Mouse (Mus musculus) urinary bladder, adult 18-20 months (tissue): Measurements from ENCODE around the gene Top3b.
"Not testable (repeated sequence)": the region's sequence is repeated elsewhere in the genome, so short reads cannot be mapped to it uniquely, and the experiment has no call there.

ENCODE experiments used
- DNase-seq, 2 experiments: peaks; one replicate each; pipeline ENCODE4 v3.0.0; 2022; ENCODE audit warnings: low spot score in 2 of 2, mixed read lengths in 2 of 2

The Top3b gene

DNA sequence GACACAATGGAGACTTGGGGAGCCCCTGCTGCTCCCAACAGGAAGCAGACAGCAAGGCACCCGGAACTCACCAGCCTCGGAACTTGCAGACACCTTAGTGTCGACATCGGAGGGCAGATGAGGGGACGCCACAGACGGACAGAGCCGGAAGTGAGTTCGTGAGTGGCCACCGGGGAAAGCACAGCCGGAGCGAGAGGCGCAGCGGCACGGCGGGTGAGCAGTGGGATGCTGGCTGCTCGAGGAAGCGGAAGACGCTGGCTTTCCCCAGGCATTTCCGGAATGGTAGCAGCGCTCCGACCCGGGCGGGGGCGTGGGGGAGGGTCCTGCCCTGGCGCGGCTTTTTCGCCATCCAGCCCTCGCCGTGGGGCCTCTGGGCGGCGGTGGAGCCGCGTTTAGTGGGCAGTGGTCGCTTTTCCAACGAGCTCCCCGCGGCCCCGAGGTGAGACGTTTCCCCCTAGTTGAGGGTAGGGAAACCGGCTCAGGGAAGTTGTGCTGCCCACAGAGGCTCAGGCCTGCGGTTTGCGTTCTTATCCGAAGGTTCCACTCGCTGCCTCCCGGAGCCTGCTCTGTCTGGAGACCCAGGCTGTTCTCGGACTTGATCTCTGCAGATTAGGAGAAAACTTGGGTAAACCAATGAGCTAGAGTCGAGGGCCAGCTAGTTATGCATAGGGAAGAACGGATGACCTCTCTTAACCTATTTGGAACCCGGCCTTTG lies at the start of gene Top3b, which contains the start of gene Vpreb1:
Gene Top3b, plus strand, starts transcription at position 120 of the 715 bp plus-strand sequence.
Gene Vpreb1, minus strand, starts transcription at position 227 of the 715 bp plus-strand sequence.
- DNase-seq = peak; percentile 70 to 85

DNA sequence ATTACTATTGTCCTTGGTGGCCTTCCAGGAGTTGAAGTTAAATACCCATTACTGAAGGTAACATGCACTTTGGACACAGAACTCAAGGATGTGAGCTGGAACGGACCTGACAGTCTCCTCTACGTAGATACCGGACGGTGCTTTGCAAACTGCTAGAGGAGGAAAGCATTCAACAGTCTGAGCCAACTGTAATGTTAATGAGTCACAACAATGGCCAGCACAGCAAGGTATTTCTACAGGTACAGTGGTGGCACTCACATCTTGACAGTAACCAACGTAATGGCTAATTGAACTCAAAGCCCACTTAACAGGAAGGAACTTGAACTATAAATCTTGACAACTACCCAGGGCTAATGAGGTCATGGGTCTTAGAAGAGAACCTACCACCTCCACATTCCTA lies 45.1 kb upstream of the Top3b start:
- DNase-seq = no peak

GRCm38 (mm10) chr16:16826223-16826622 lies 44.3 kb upstream of the Top3b start:
- DNase-seq = no peak

DNA sequence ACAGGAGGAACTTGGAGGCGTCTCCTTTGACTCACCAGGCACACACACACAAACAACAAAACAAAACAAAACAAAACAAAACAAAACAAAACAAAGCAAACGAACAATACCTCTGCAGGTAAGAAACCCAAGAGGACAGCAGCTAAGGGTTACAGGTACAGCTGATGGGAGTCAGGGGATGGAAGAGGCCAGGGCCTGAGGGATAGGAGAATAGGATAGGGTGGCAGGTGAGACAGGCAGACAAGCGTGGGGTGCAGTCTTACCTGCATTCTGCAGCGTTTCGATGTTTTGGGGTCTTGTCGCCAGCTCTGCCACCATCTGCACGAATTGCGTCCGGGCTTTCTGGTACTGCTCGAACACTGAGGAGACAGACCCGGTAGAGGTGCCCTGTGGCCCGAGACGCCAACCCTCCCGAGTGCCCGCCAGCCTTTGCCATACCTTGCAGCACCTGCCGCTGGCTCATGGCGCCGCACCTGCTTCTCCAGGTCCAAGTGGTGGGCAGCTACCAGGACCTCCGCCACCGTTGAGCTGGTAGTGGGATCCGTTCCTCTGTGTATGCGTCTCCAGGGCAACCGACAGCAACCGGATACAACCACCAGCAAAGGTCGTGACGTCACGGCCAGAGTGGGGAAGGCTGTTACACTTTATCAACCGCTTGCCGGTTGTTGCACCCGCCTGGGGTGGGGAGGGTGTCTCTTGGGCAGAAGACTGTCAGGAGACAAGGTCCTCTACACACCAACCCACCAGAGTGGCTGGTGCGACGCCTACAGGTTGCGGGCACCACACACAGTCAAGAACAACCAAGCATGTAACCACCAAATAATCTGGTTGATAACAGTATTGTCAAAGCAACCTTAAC lies 41.5 kb upstream of the Top3b start, which contains the start of gene Spag6l:
Gene Spag6l, minus strand, starts transcription at position 700 of the 859 bp plus-strand sequence.
- peak in 1 of 2 experiments; percentile 4 for DNase-seq

- no peak for DNase-seq
Observed at GRCm38 (mm10) chr16:16829671-16830070, 40.9 kb upstream of the Top3b start.

DNA sequence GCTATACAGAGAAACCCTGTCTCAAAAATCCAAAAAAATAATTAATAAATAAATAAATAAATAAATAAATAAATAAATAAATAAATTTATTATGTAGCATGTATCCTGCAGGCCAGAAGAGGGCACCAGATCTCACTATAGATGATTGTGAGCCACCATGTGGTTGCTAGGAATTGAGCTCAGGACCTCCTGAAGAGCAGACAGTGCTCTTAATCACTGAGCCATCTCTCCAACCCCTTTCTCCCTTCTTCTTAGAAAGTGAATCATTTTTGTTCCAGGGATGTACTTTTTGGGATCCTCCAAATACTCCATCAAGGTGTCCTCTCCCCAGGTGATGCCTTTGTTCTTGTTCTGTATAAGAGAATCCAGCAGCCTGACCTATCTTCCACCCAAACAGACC lies 21.3 kb upstream of the Top3b start:
- no peak for DNase-seq

DNA sequence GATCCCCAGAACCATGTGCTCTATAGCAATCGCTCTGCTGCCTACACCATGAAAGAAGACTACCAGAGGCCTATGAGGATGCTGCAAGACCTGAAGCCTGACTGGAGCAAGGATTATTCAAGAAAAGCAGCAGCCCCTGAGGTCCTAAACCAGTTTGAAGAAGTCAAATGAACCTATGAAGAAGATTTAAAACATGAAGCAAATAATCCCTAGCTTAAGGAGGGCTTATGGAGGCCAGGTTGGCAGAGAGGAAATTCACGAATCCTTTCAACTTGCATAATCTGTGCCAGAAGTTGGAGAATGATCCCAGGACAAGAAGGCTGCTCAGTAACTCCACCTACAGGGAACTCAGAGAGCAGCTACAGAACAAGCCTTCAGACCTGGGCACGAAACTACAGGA lies 18.1 kb upstream of the Top3b start:
- DNase-seq = no peak

GRCm38 (mm10) chr16:16854836-16855235 lies 15.7 kb upstream of the Top3b start:
- peak in 1 of 2 experiments; percentile 28 for DNase-seq

DNA sequence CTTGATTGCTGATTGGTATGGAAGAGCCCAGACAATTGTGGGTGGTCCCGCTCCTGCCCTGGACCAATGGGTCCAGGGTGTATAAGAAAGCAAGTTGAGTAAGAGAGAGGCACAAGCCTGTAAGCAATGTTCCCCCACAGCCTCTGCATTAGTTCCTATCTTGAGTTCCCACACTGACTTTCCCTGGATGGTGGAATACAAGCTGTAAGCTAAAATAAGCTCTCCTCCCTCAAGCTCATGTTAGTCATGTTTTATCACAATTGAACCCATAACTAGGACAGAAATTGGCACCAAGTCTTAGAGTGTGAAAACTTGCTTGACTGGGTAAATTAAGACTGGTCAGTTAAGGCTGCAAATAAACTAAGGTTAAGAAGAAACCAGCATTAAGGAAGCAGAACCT lies 15.0 kb upstream of the Top3b start:
- DNase-seq = no peak

GRCm38 (mm10) chr16:16856054-16856453 lies 14.5 kb upstream of the Top3b start:
- not testable (repeated sequence) for DNase-seq

DNA sequence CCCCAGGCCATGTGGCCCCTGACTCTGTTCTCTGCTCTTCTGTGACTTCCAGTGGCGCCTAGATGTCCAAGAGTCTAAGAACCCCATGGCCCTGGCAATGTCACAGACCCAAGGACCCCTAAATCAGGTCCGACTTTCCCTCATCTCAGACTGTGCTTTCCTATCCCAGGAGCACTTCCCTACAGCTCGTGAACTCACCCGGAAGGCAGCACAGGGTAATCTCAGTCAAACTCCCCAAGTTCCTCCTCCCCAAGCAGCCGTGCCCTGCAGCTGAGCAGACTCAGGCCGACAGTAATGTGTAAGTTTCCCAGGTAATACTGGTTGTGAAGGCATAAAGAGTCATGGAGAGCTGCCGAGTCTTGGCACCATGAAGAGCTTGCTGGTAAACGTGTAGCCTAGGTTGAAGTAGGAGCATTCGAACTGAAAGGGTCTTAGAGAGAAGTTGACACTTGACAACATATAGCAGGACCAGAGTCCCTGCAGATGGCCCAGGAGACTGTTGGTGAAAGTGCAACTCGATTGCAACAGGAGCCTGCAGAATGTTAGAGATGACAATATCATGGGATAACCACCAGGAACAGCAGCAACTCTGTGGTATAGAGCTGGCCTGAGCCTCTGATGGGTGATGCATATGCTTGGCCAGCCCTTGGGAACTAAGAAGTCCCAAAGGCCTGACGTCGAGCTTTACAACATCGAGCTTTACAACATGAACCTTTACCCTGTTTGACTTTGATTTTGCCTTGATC lies 13.6 kb upstream of the Top3b start:
- DNase-seq = no peak

DNA sequence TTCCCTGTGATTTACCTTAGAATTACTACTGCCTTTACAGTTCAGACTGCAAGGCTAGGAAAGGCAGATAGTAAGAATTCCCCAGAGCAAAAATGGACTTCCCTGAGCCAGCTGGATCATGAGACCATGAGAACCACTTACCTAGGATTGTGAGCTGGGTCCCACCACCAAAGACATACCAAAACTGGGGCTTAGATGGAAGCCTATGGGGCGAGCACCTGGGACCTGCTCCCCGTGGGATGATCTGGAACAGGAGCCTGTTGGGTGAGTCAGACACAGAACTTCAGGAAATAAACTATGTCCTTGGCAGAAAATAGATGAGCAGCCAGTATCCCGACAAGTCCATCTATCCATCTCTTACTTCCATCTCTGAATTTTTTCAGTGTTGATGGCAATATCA lies 8.2 kb upstream of the Top3b start:
- DNase-seq = no peak

- DNase-seq = no peak
Observed at GRCm38 (mm10) chr16:16863978-16864377, 6.6 kb upstream of the Top3b start, which contains the start of gene Igll1. Gene Igll1 (minus strand): TSS chr16:16863985.

GRCm38 (mm10) chr16:16865217-16865616 lies 5.3 kb upstream of the Top3b start:
- DNase-seq = no peak

DNA sequence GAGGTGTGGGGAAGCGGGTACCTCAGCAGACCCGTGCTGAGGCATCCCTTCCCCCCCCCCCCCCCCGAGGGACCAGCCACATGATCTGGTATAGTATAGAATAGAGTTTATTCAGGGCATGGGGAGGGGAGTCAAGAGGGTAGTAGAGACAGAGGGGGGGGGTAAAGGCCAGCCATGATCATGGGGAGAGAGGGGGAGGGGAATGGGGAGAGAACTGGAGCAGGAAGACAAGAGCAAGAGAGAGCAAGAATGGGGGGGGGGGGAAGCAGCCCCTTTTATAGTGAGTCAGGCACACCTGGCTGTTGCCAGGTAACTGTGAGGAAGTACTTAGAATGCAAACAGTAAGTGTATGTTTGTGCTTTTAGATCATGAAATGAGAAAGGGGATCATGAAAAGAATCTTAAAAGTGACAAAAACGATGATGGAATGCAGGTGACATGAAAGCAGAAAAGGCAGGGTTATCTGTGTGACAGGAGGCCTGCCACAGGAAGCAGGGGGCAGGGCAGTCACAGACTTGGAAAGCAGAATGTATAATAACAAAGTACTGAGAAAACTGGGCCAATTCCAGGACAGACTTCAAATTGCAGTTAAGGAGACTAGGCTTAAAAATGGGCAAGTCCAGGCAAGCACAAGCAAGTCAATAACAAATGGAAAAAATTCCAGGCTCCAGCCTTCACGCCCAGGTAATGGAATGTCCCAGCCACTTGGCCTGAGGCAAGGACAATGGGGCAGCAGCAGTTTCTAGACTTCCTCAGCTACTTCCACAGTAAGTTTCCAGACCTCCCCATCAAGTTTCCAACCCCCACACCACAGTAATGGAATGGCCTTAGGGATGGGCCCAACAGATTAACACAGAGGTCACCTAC lies 4.6 kb upstream of the Top3b start:
- no peak for DNase-seq

GRCm38 (mm10) chr16:16870241-16870616 lies 307 bp upstream of the Top3b start:
- no peak for DNase-seq

DNA sequence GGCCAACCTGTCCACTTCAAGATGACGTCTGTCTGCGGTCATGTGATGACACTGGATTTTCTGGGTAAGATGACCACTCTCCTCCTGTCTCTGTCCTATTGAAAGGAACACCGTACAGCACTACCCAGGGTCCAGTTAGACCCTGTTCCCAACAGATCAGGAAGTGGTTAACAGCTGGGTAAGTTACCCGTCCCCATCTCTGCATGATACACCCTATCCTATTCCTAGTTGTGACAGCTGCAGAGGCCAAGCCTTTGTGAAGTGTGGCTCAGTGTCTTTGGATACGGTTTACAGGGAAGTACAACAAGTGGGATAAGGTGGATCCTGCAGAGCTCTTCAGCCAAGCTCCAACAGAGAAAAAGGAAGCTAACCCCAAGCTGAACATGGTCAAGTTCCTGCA lies 8.5 kb downstream of the Top3b start:
- DNase-seq = no peak

DNA sequence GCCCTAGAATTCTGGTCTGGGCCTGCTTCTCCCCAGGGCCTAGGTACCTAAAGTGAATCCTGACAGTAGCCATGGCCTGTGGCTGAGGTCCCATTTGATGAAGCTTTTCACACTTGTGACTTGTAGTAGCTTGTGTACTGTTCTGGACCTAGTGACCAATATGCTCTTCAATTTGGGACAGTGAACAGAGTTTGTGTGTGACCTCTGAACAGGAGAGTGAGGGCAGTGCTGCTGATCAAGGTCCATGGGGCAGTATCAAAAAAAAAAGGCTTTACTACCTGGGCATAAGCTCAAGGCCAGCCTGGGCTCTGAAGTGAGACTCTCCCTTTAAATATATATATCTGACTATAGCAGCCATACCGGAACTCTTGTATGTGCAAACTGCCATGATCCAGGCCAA lies 17.8 kb downstream of the Top3b start:
- no peak for DNase-seq

- no peak for DNase-seq
Observed at GRCm38 (mm10) chr16:16892366-16892765, 21.8 kb downstream of the Top3b start.

DNA sequence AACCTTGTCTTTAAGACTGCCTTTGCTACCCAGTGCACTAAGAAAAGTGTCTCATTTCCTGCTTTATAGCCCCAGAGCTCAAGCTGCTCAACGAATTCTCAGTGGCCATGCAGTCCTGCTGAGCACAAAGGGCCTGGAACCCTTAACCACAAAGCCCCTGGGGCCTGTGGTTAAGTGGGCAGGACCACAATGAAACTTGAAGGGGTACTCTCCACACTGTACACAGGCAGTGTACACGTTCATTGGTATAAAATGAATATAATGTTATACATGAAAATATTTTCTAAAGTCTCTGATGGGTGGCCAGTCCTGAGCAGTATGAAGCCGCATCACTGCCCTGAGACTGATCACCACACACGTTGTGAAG lies 25.5 kb downstream of the Top3b start:
- no peak for DNase-seq

GRCm38 (mm10) chr16:16896382-16897055 lies 26.0 kb downstream of the Top3b start, which contains the start of gene Ppm1f:
Gene Ppm1f (plus strand): TSS chr16:16896469.
- peak; percentile 92 to 94 for DNase-seq
